Mouse (Mus musculus) heart, adult 8-10 months (tissue): ENCODE results near the gene Alg9. TPM values are rescaled to one million over a fixed set of nuclear protein-coding genes. Genes with fewer than 3 reads are reported as not detected.

ENCODE experiments used
- DNase-seq: peaks from one replicate; pipeline ENCODE4 v3.0.0; 2022; ENCODE audit warnings: low spot score
- total RNA-seq, 4 experiments: library from RNA; stranded (reverse); gene quantifications; 2 replicates each; pipeline ENCODE4 v1.2.4; 2022

Gene Alg9
- total RNA-seq, 4 experiments from 2014 or later, result 8.2 to 12.5 (median 11.4) TPM

DNA sequence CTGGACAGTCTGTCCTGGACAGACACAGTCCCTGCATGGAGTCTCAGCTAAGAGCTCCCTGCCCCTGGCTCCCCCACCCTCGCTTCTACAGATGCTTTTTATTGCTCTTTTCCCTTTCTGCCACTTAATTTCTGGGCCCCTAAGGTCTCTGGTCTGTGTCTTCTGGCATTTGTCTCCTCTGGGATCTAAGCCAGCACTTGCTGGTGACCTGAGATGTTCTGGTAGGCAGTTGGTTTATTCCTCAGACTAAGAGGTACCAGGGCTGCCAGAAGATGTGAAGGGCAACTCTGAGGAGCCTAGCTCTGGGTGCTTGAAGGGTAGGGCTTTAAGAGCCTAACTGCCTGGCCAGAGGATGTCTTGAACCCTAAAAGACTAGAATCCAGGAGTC is 110.8 kb downstream of the Alg9 start:
- DNase-seq, result no peak

DNA sequence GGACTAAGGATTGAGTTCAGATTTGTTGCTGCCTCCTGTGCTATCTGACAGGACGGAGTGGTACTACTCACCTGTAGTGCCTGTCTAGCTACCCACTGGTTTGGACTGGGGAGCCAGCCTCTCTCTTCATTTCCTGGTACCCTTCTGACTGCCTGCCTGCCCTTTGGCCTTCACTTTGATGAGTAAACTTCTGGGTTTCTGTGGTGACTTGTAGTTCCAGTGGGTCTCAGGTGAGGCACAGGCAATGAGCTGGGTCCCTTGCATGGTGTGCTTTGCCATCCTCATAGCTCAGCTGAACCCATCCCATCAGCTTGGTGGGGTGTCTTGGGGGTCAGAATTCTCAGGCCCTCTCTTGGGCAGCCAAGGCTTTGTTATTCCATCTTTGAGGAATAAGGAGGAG is 112.1 kb downstream of the Alg9 start:
- no peak for DNase-seq

DNA sequence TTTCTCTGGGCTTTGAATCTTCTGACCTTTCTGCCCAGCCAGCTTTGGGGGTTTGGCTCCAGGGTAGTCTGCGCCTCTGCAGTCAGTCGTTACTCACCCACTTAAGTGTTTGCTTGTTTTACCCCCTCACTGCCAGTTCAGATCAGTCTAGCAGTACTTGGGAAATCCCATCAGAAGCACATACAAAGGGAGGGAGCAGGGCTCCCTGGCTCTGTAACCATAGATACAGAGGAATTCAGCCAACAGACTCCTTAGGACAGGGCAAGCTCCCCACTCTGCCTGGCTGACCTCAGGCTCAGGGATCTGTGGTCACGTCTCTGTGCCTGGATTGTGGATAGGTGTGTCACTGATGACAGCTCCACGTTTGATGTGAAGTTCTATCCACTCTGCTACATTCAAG is 112.5 kb downstream of the Alg9 start:
- no peak for DNase-seq

DNA sequence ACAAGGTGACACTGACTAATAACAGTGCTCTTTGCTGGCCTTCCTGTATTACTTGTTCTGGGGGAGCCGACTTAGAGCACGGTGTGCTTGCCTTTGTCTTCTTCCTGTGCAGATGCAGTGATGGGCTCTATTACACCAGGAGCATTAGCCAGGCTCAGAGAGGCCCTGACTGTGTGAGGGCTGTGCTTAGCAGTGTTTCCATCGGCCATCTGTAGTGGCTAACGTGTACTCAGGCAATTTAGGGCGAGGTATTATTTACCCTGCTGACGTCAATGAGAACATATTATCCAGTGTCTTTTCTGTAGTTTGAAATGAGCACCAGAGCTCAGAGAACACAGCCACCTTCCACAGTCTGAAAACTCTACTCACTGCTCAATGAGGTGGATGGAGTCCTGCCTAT is 114.4 kb downstream of the Alg9 start:
- DNase-seq, result no peak

DNA sequence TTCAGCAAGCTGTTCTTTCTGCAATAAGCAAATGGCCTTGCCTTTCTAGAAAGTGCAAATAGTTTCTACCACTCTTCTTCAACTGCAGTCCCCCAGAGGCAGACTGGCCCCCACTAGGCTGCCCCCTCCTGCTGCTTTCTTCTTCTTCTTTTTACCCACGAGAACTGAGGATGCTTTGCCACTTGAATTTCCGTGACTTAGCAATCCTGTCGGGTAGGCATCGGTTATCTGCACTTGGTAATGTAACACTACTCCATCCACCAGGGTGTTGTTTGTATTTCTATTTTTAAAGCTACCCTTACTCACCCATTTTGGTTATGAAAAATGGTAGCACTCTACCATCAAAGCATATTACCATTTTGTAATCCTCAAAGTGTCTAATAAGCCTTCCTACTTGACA is 115.1 kb downstream of the Alg9 start:
- no peak for DNase-seq

DNA sequence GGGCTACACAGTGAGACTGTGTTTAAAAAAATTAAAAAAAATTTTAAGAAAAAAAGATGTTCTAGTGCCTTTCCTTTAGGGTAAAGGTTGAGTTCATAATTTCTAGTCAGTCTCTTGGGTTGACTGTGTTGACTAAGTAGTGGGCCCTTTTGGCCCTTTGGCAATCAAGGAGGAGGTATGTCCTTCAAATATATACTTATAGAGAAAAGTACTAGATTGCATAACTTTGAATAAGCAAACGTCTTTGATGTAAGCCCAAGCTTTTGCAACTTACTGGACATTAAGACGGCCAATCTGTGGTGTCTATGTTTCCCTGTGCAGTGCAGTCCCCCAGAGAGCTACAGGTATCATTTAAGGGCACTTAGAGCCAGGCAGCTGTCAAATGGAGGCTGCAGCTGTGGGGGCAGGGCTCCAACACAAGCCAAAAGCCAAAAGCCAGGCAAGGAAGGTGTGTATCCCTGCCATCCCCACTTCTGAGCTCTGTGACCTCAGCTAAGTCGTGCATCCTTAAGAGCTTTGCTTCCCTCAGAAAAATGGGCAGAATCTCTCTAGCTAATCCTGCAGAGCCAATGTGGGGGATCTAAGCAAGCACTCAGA is 115.8 kb downstream of the Alg9 start:
- DNase-seq, result no peak

Other genes starting within 250 kb of the Alg9 start
- gene Pts, start 246.3 kb upstream of the Alg9 start, total RNA-seq, result 10 to 100 TPM; 30.9 to 41.7 (median 36.7) TPM
- 1 to 10 TPM in 3 of 4 experiments, under 1 TPM in 1; 0.54 to 2.0 (median 1.5) TPM for gene Il18, start 220.2 kb upstream of the Alg9 start, total RNA-seq
- under 1 TPM; 0.24 to 0.50 (median 0.45) TPM for gene Bco2, start 219.8 kb upstream of the Alg9 start, total RNA-seq
- gene Tex12, start 213.7 kb upstream of the Alg9 start, total RNA-seq, result not detected
- gene Sdhd, start 171.2 kb upstream of the Alg9 start, total RNA-seq, result 100 to 1,000 TPM; 662 to 705 (median 698) TPM
- gene Timm8b, start 171.1 kb upstream of the Alg9 start, total RNA-seq, result 100 to 1,000 TPM; 264 to 310 (median 279) TPM
- under 1 TPM; 0.38 to 0.63 (median 0.53) TPM for gene Pih1d2, start 157.7 kb upstream of the Alg9 start, total RNA-seq
- gene Nkapd1, start 157.6 kb upstream of the Alg9 start, total RNA-seq, result 10 to 100 TPM; 10.7 to 13.4 (median 11.9) TPM
- 100 to 1,000 TPM; 333 to 412 (median 402) TPM for gene Dlat, start 115.2 kb upstream of the Alg9 start, total RNA-seq
- 10 to 100 TPM in 1 of 4 experiments, 1 to 10 TPM in 3; 5.3 to 12.8 (median 6.1) TPM for gene Dixdc1, start 35.5 kb upstream of the Alg9 start, total RNA-seq
- 1 to 10 TPM; 2.8 to 6.4 (median 4.9) TPM for gene 2310030G06Rik, start 28.5 kb upstream of the Alg9 start, total RNA-seq
- 1,000 to 10,000 TPM; 3,411 to 4,078 (median 3,658) TPM for gene Cryab, start 23.7 kb upstream of the Alg9 start, total RNA-seq
- 100 to 1,000 TPM; 150 to 156 (median 152) TPM for gene Hspb2, start 22.7 kb upstream of the Alg9 start, total RNA-seq
- 1 to 10 TPM; 4.9 to 6.9 (median 5.1) TPM for gene Fdxacb1, start 6.8 kb upstream of the Alg9 start, total RNA-seq
- gene 1110032A03Rik, start 501 bp downstream of the Alg9 start, total RNA-seq, result 10 to 100 TPM; 12.0 to 15.6 (median 13.6) TPM
- gene Ppp2r1b, start 70.3 kb downstream of the Alg9 start, total RNA-seq, result 10 to 100 TPM in 2 of 4 experiments, 1 to 10 TPM in 2; 6.5 to 11.8 (median 9.8) TPM
- 10 to 100 TPM; 22.2 to 28.0 (median 23.6) TPM for gene Sik2, start 234.1 kb downstream of the Alg9 start, total RNA-seq